Mouse (Mus musculus): ENCODE results near the gene Erp29. TPM values are rescaled to one million over a fixed set of nuclear protein-coding genes. Genes with fewer than 3 reads are reported as not detected.

The Erp29 gene
- polyA plus RNA-seq, 1 experiment from 2014 or later: 143 TPM

- Histone ChIP-seq H3K4me1 (replicated peaks) (no peaks in the 10 kb centered on the region; the same call in 1 of the 2 replicates), H3K9me3 (no peaks in the 10 kb centered on the region), H3K36me3 (no peaks in the 10 kb centered on the region), H3K4me3 (no peak overlapping the region), H3K27me3 (ENCODE audit: insufficient read depth, poor library complexity, severe bottlenecking) (no peaks in the 10 kb centered on the region), H3K27ac (no peak overlapping the region)
- DNase-seq (ENCODE audit: low spot score): no peak
- 67% methylated on average over 4 of the region's 4 CpGs for WGBS
Measured at GRCm38 (mm10) chr5:121461339-121462170, 9.2 kb upstream of the Erp29 start.

GRCm38 (mm10) chr5:121455510-121456265 is 3.4 kb upstream of the Erp29 start:
- no peaks in the 10 kb centered on the region for H3K27me3 ChIP-seq (ENCODE audit: insufficient read depth, poor library complexity, severe bottlenecking)
- 84% methylated on average over 9 of the region's 9 CpGs for WGBS

GRCm38 (mm10) chr5:121454503-121454782 is 2.1 kb upstream of the Erp29 start:
- H3K36me3 ChIP-seq: peaks cover 8% of the 10 kb centered on the region
- H3K9me3 ChIP-seq: no peaks in the 10 kb centered on the region
- peaks cover 37% of the 10 kb centered on the region for H3K4me1 ChIP-seq (replicated peaks)
- H3K27me3 ChIP-seq (ENCODE audit: insufficient read depth, poor library complexity, severe bottlenecking): no peaks in the 10 kb centered on the region
- H3K27ac ChIP-seq: no peak overlapping the region
- no peak overlapping the region for H3K4me3 ChIP-seq
- 92% methylated on average over 3 of the region's 3 CpGs for WGBS
- no peak for DNase-seq (ENCODE audit: low spot score)

More at GRCm38 (mm10) chr5:121455510-121456265, 3.4 kb upstream of the Erp29 start:
- Histone ChIP-seq H3K9me3 (no peaks in the 10 kb centered on the region), H3K4me1 (replicated peaks) (peaks cover 34% of the 10 kb centered on the region), H3K36me3 (no peaks in the 10 kb centered on the region), H3K4me3 (no peak overlapping the region), H3K27ac (no peak overlapping the region)
- DNase-seq (ENCODE audit: low spot score): no peak

GRCm38 (mm10) chr5:121453743-121454502 is 1.6 kb upstream of the Erp29 start:
- Histone ChIP-seq H3K27ac (no peak overlapping the region), H3K4me3 (no peak overlapping the region), H3K4me1 (replicated peaks) (peaks cover 37% of the 10 kb centered on the region), H3K27me3 (ENCODE audit: insufficient read depth, poor library complexity, severe bottlenecking) (no peaks in the 10 kb centered on the region), H3K9me3 (no peaks in the 10 kb centered on the region), H3K36me3 (peaks cover 13% of the 10 kb centered on the region)
- no peak for DNase-seq (ENCODE audit: low spot score)
- 90% methylated on average over 13 of the region's 13 CpGs for WGBS

GRCm38 (mm10) chr5:121452906-121453305 is 600 bp upstream of the Erp29 start:
- 11% methylated on average over 9 of the region's 9 CpGs for WGBS
- DNase-seq (ENCODE audit: low spot score): no peak
- Histone ChIP-seq H3K36me3 (peaks cover 23% of the 10 kb centered on the region), H3K9me3 (no peaks in the 10 kb centered on the region), H3K4me1 (replicated peaks) (peaks cover 37% of the 10 kb centered on the region), H3K4me3 (peak overlapping the region; percentile 88), H3K27me3 (ENCODE audit: insufficient read depth, poor library complexity, severe bottlenecking) (no peaks in the 10 kb centered on the region), H3K27ac (peak overlapping the region; percentile 97)

- Histone ChIP-seq H3K27me3 (ENCODE audit: insufficient read depth, poor library complexity, severe bottlenecking) (no peaks in the 10 kb centered on the region), H3K27ac (peak within 1 kb of the TSS; percentile 97), H3K4me3 (peak within 1 kb of the TSS; percentile 88), H3K36me3 (peaks cover 36% of the 10 kb centered on the region), H3K4me1 (replicated peaks) (peaks cover 37% of the 10 kb centered on the region), H3K9me3 (no peaks in the 10 kb centered on the region)
- under 1% methylated on average over 17 of the region's 17 CpGs for WGBS
- peak; percentile 48 for DNase-seq (ENCODE audit: low spot score)
Measured at GRCm38 (mm10) chr5:121451644-121452025, 671 bp downstream of the Erp29 start, which contains the start of gene Tmem116. Tmem116 (plus strand) TSS chr5:121451893.

GRCm38 (mm10) chr5:121451203-121451602 is 1.1 kb downstream of the Erp29 start:
- 32% methylated on average over 8 of the region's 8 CpGs for WGBS
- no peak for DNase-seq (ENCODE audit: low spot score)
- Histone ChIP-seq H3K36me3 (peaks cover 40% of the 10 kb centered on the region), H3K4me3 (peak overlapping the region; percentile 88), H3K9me3 (no peaks in the 10 kb centered on the region), H3K27ac (peak overlapping the region; percentile 97), H3K27me3 (ENCODE audit: insufficient read depth, poor library complexity, severe bottlenecking) (no peaks in the 10 kb centered on the region), H3K4me1 (replicated peaks) (peaks cover 37% of the 10 kb centered on the region)

- Histone ChIP-seq H3K4me3 (peak overlapping the region; percentile 19), H3K4me1 (replicated peaks) (peaks cover 37% of the 10 kb centered on the region), H3K36me3 (peaks cover 48% of the 10 kb centered on the region), H3K27me3 (ENCODE audit: insufficient read depth, poor library complexity, severe bottlenecking) (no peaks in the 10 kb centered on the region), H3K9me3 (no peaks in the 10 kb centered on the region), H3K27ac (no peak overlapping the region)
- DNase-seq (ENCODE audit: low spot score): no peak
- 87% methylated on average over 9 of the region's 9 CpGs for WGBS
Measured at GRCm38 (mm10) chr5:121450476-121450875, 1.8 kb downstream of the Erp29 start.

- Histone ChIP-seq H3K9me3 (no peaks in the 10 kb centered on the region), H3K4me3 (no peak overlapping the region), H3K36me3 (peaks cover 53% of the 10 kb centered on the region), H3K4me1 (replicated peaks) (peaks cover 37% of the 10 kb centered on the region), H3K27me3 (ENCODE audit: insufficient read depth, poor library complexity, severe bottlenecking) (no peaks in the 10 kb centered on the region), H3K27ac (no peak overlapping the region)
- WGBS: 67% methylated on average over 6 of the region's 6 CpGs
- DNase-seq (ENCODE audit: low spot score): peak; percentile 46
Measured at GRCm38 (mm10) chr5:121449976-121450375, 2.3 kb downstream of the Erp29 start.

GRCm38 (mm10) chr5:121448450-121448849 is 3.9 kb downstream of the Erp29 start:
- peaks cover 26% of the 10 kb centered on the region for H3K4me1 ChIP-seq (replicated peaks)
- 91% methylated on average over 3 of the region's 3 CpGs for WGBS
- DNase-seq (ENCODE audit: low spot score): no peak
- no peak overlapping the region for H3K27ac ChIP-seq
- H3K4me3 ChIP-seq: no peak overlapping the region
- no peaks in the 10 kb centered on the region for H3K9me3 ChIP-seq
- H3K27me3 ChIP-seq (ENCODE audit: insufficient read depth, poor library complexity, severe bottlenecking): no peaks in the 10 kb centered on the region
- peaks cover 68% of the 10 kb centered on the region for H3K36me3 ChIP-seq

- H3K36me3 ChIP-seq: peaks cover 99% of the 10 kb centered on the region
- no peak overlapping the region for H3K4me3 ChIP-seq
- WGBS: 91% methylated on average over 5 of the region's 5 CpGs
- H3K27ac ChIP-seq: no peak overlapping the region
- no peak for DNase-seq (ENCODE audit: low spot score)
- H3K4me1 ChIP-seq (replicated peaks): no peaks in the 10 kb centered on the region
- H3K27me3 ChIP-seq (ENCODE audit: insufficient read depth, poor library complexity, severe bottlenecking): no peaks in the 10 kb centered on the region
- no peaks in the 10 kb centered on the region for H3K9me3 ChIP-seq
Measured at GRCm38 (mm10) chr5:121444870-121445269, 7.4 kb downstream of the Erp29 start.

- Histone ChIP-seq H3K4me1 (replicated peaks) (no peaks in the 10 kb centered on the region), H3K4me3 (no peak overlapping the region), H3K27me3 (ENCODE audit: insufficient read depth, poor library complexity, severe bottlenecking) (no peaks in the 10 kb centered on the region), H3K27ac (no peak overlapping the region), H3K36me3 (peaks cover 99% of the 10 kb centered on the region), H3K9me3 (no peaks in the 10 kb centered on the region)
- DNase-seq (ENCODE audit: low spot score): peak; percentile 49
- WGBS: 90% methylated on average over 3 of the region's 3 CpGs
Measured at GRCm38 (mm10) chr5:121443548-121443947, 8.8 kb downstream of the Erp29 start.
